Mouse (Mus musculus) left cerebral cortex, postnatal 4 days (tissue): ENCODE results near the gene Retreg2. TPM values are rescaled to one million over a fixed set of nuclear protein-coding genes. Genes with fewer than 3 reads are reported as not detected.

Experiments used
- DNase-seq: peaks from one replicate; pipeline ENCODE4 v3.0.0-alpha.2; 2022
- intact Hi-C: fragments of 180-260 bp; cut with DNase I; formaldehyde crosslinking; loops from one replicate; pipeline ENCODE4 v1.15.1; 2025
- total RNA-seq, 2 experiments: library from RNA; stranded (reverse); gene quantifications; 2 replicates each; pipeline ENCODE4 v1.2.3; 2021

The Retreg2 gene
- total RNA-seq, 2 experiments from 2014 or later, result 122 to 123 TPM

DNA sequence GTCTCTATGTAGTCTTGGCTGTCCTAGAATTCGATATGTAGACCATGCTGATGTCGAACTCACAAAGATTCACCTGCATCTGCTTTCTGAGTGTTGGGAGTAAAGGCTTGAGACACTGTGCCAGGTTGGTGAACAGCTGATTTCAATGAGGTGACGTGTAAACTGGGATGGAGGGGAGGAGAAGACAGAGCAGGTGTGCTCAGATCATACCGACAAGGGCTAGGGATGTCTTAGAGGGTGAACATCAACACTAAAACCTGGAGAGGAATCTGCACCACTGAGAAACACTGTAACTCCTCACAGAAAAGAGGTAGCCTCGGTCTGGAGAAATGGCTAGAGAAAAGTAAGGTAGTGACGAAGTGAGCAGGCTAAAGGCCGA is 25.5 kb downstream of the Retreg2 start:
- intact Hi-C loops, result no loop called here
- no peak for DNase-seq

DNA sequence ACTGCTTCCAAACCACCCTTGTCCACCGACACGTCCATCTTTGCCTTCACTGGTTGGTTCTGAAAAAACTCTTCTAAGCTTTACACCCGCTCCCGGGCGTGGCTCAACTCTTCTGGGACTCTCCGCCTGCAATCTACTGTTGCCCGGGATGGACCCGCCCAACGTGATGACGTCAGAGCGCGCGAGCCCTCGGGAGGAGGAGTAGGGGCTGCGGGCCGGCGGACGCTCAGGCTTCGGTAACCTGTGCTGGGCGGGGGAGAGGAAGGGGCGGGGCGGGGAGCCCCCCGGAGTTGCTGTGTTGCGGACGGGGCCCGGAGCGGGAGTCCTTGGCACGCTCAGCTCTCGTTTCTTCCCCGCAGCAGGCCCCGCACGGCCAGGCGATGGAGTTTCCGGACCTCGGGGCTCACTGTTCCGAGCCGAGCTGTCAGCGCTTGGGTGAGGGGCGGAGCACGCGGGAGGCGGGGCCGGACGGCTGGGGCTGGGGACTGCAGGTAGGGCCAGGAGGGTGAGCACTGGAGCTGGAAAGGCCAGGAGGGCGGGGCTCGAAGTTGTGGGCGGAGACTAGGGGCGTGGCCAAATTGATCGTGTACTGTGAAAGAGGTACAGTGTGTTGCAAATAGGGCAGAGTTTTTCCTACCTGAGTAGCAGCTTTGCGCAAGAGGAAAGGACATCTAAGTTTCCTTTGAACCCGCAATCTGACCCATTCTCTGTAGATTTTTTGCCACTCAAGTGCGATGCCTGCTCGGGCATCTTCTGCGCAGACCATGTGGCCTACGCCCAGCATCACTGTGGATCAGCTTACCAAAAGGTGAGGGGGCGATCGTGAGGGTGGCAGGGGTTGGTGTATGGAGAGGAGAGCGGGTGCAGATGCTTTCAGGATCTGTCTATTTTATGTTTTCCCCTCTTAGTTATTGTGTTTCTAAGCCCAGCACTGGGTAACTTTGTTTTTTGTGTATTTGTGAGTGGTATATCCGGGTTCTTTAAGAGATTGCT is 26.2 kb downstream of the Retreg2 start, which contains the start of gene Zfand2b:
Gene Zfand2b, plus strand, starts transcription at position 175 of the 993 bp plus-strand sequence.
- DNase-seq, result peak; percentile 97
- intact Hi-C loops, result no loop called here

DNA sequence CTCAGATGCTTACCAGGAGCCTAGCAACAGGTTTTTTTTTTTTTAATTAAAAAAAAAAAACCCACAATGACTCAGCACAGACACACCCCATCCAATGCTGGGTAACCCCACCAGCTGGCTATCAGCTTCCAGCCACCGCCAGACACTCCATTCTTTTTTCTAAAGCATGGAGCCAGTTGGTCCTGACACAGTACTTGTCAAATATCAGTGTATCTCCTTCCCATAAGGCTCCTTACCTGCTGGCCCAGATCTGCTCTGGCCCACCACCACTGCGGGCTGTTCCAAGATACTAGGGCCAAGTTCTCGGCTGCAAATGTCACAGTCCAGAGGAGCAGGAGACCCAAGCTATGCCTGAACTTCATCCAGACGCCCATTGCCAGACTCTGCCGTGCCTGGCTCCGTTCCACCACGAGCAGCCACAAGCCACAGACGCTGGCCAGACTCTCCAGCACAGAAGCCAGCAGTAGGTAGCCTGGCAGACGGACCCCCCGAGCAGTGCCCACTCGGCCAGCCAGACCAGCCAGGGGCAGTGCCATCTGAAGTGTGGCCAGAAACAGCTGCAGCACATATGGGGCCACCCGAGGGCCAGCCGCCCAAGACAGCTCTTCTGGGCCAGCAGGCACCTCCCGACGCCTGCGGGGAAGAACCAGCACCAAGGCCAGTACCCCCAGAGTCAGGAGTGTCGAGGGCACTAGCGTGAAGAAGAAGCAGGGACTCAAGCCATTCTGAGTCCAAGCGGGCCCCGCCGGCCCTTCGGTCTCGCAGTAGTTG is 36.9 kb downstream of the Retreg2 start:
- intact Hi-C loops, result no loop called here
- DNase-seq, result peak; percentile 95

DNA sequence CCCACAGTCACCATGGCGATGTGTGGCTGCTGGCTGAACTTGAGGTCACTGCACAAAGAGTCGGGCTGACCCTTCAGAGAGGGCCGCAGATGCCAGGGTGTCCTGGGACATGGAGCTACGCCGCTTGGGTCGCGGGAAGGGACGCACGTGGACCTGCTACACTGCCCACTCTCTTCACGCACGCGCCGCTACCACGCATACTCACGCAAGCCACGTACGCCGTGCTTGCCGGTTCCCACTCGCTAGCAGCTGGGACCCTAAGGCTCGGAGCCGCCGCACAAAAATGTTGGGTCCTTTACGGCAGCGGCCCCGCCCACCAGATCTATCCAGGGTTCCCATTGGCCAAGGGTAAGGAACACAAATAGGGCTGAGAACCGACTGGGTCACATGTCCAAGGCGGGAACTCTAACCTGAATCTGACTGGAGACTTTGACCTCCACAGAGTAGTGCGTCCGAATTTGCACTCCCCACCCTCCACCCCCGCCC is 37.6 kb downstream of the Retreg2 start, which contains the start of gene Abcb6:
Gene Abcb6, minus strand, starts transcription at position 288 of the 486 bp plus-strand sequence.
- DNase-seq, result peak; percentile 89
- intact Hi-C loops, result no loop called here

DNA sequence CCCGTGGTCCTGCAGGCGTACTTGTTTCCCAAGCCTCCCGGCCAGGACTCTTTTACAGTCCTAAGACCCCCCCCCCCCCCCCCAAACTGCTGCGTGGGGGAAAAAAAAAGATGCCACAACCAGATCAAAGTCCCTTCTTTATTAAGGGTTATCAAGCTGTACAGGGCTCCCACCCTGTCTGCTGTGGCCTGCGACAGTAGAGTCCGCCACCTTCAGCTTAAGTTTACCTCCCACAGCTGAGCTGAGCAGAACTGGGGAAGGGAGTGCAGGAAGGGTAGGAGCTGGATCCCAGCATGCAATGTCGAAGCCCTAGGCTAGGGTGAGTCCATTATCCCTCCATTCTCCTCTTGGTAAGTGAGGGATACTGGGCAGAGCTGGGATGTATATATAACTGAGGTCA is 38.2 kb downstream of the Retreg2 start:
- no peak for DNase-seq
- intact Hi-C loops, result no loop called here

DNA sequence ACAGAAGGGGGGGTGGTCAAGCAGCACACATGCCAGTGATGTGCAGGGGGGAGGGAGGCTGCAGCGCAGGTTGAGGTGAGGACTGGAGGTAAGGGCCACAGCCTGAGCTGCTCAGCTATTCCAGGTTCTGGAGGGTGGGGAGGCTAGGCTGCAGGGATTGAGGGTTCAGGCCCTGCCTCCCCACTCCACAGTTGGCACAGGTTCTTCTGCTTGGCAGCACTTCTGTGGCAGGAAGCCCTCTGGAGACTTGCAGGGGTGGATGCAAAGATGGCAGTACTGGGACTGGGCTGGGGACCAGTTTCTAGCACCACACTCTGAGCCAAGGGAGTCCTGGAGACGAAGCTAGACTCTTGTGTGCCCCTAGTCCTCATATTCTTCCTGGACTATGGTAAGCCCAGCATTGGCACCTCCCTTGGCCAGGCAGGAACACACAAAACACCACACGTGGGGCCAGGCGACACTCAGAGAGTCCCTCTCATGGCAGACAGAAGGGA is 38.8 kb downstream of the Retreg2 start:
- DNase-seq, result no peak
- intact Hi-C loops, result no loop called here

DNA sequence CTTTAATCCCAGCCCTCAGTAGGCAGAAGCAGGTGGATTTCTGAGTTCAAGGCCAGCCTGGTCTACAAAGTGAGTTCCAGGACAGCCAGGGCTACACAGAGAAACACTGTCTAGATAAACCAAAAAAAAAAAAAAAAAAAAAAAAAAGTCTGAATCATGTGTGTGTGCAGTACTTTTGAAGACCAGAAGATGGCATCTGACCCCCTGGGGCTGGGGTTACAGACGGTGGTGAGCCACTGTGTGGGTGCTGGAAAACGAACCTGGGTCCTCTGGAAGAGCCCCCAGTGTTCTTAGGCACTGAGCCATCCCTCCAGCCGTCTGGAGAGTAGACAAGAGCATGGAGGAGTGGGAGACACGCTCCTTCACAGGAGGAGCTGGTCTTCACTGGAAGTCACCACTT is 39.6 kb downstream of the Retreg2 start:
- intact Hi-C loops, result no loop called here
- DNase-seq, result no peak

DNA sequence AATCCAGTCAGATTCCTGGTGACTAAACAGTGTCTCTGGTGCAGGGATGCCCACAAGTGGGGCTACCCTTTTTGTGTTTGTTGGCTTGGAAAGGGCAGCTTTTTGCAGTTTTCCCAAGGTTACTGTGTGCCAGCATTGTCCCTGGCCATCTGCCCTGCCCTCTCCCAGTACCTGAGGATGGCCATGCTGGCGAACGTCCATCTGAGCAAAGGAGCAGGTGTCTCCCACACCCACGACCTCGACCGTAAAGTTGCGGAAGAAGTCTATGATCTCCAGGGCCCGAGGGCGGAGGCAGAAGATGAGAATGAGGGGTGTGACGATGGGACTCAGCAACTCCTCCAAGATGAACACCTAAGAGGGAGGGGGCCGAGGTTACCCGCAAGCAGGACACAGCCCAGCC is 42.9 kb downstream of the Retreg2 start:
- DNase-seq, result no peak
- intact Hi-C loops, result no loop called here

DNA sequence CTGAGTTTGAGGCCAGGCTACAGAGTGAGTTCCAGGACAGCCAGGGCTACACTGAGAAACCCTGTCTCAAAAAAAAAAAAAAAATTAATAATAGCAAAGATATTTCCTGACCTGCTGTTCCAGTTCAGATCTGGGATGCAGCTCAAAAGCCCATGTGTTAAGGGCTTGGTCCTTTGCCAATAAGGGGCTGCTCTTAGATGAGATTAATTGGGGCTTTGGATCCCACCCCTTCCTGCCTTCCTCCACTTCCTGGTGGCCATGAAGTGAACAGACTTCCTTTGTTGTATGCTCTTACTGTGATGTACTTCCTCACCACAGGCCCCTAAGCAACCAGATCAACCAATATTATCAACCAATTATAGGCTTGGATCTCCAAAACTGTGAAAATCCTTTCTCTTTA is 44.5 kb downstream of the Retreg2 start:
- no peak for DNase-seq
- intact Hi-C loops, result no loop called here

DNA sequence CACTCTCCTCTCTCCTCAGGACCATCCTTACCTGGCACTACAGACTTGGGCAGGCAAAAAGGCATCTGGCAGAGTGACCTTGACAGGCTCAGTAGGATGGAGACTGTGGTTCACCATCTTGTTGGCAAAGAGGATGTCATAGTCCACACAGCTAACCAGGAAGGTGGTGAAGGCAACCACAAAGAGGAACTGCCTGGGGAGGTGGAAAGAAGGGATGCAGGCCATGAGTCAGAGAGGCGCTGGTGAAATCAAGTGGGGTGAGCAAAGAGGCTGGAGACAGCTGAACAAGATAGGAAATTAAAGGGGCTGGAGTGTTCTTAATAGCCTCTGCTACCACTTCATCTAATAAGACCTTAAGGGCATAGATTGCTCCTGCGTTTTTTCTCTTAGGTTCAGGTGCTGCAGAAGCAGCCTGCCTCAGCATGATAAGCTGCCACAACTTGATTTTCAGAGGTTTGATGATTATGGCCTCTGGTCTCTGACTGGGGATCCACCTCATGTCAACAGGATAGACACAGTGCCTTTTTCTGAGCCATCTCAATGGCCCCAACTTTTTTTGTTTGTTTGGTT is 45.4 kb downstream of the Retreg2 start:
- intact Hi-C loops, result no loop called here
- no peak for DNase-seq

DNA sequence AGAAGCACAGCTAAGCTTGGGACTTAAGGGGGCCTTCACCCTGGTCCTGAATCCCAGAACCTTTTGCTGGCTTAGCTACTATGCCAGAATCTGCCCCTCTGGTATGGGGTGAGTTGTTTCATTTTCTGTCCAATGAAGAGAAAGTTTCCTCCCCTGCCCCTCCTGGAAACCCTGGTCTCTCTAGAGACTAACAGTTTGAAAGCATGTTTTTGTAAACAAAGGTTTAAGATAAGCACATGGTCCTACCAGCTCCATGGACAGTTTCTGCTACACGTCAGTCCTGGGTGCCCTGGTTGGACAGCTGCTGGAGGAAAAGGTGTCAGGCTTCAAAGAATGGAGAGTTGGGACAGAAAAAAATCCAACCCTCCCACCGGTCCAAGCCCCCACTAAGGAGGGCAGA is 48.0 kb downstream of the Retreg2 start:
- no peak for DNase-seq
- intact Hi-C loops, result no loop called here

DNA sequence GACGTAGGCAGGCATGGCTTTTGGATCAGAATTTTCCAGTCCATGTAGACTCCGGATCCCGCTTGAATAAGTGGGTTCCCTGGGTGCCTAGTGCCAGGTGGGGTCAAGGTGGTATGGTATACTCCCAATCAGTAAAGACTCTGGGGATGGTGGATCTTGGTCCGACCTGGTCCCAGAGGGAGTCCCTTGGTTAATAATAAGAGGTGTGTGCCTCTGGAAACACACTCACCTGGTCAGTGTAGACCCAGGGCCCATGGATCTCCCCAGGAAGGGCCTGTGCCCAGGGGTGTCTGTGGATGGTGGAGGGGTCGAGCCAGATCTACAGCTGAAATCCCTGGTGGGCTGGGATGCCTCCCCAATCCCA is 48.7 kb downstream of the Retreg2 start:
- DNase-seq, result no peak
- intact Hi-C loops, result no loop called here

DNA sequence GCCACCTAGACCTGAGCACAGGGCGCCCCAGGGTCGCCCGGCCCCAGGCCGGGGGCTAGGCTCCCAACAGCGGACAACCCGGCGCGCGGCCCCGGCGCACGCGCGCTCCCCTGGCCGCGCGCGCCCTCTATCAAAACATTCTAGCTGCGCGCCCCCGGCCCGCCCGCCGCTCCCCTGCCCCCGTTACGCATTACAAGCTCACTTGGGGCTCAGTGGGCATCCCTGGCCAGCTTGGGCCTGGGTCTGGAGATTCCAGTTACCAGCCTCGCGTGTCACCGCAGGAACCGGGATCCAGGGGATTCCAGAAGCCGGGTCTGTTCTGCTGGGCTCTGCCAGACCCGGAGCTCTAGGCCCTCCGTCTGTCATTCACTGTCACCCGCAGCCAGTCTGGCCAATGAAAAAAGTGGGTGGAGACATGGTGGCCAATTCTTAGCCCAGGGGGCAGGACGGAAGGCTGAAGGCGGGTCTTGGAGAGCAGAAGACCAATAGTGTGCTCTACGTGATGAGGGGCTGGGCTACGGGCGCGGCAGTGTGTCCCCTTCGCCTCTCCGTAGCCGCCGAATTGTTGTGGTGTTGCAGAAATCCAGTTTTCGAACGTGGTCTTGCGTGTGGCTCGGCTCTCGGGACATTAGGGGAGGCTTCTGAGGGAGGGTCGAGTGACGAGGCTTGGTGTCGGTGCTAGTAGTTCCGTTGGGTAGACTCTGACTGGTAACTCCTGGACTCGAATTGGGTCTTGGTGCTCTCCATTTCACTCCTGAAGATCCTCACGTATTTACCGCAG is 49.2 kb downstream of the Retreg2 start, which contains the start of the genes Ankzf1 and Atg9a:
Gene Ankzf1, plus strand, starts transcription at position 530 of the 781 bp plus-strand sequence.
Gene Atg9a, minus strand, starts transcription at position 575 of the 781 bp plus-strand sequence.
- DNase-seq, result peak; percentile 94
- intact Hi-C loops, result no loop called here

DNA sequence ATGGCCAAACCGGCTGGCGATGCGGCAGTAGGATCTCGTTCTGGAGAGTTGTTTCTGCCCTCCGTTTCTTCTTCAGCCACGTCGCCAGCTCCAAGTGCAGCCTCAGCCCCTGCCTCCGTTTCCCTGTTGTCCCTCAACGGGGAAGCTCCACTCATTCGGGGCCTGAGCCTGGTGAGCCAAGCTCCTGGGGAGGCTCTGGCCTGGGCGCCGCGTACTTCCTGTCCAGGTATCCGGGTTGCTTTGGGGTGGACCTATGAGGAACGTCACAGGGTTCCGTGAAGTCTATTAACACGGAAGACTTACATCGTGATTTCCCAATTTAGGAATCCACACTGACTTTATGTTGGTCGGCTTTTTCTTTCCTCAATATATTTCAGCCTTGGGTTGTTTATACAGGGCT is 49.9 kb downstream of the Retreg2 start:
- DNase-seq, result no peak
- intact Hi-C loops, result no loop called here

Other genes with a start within 250 kb of the Retreg2 start
- gene Cryba2, start 249.6 kb upstream of the Retreg2 start, total RNA-seq, result not detected
- 1 to 10 TPM; 1.5 to 1.8 TPM for gene Cfap65, start 207.2 kb upstream of the Retreg2 start, total RNA-seq
- under 1 TPM; 0.28 to 0.40 TPM for gene Ihh, start 191.1 kb upstream of the Retreg2 start, total RNA-seq
- 1 to 10 TPM; 2.3 to 2.5 TPM for gene Nhej1, start 17.6 kb upstream of the Retreg2 start, total RNA-seq
- not detected for gene Slc23a3, start 8.9 kb upstream of the Retreg2 start, total RNA-seq
- gene Cnppd1, start 67 bp upstream of the Retreg2 start, total RNA-seq, result 10 to 100 TPM; 37.7 to 44.4 TPM
- gene Zfand2b, start 25.9 kb downstream of the Retreg2 start, total RNA-seq, result 10 to 100 TPM; 19.2 to 21.4 TPM
- 10 to 100 TPM; 47.4 to 48.1 TPM for gene Abcb6, start 37.6 kb downstream of the Retreg2 start, total RNA-seq
- gene Ankzf1, start 49.4 kb downstream of the Retreg2 start, total RNA-seq, result 10 to 100 TPM; 12.7 to 18.1 TPM
- gene Atg9a, start 49.4 kb downstream of the Retreg2 start, total RNA-seq, result 10 to 100 TPM; 62.7 to 75.7 TPM
- 10 to 100 TPM; 24.3 to 25.3 TPM for gene Glb1l, start 68.0 kb downstream of the Retreg2 start, total RNA-seq
- 100 to 1,000 TPM; 101 to 119 TPM for gene Stk16, start 68.1 kb downstream of the Retreg2 start, total RNA-seq
- gene Tuba4a, start 77.1 kb downstream of the Retreg2 start, total RNA-seq, result 100 to 1,000 TPM; 101 to 111 TPM
- gene A630095N17Rik, start 89.3 kb downstream of the Retreg2 start, total RNA-seq, result not detected
- 10 to 100 TPM; 54.7 to 61.3 TPM for gene Dnajb2, start 93.6 kb downstream of the Retreg2 start, total RNA-seq
- gene Ptprn, start 121.7 kb downstream of the Retreg2 start, total RNA-seq, result 100 to 1,000 TPM; 101 to 122 TPM
- gene Resp18, start 135.6 kb downstream of the Retreg2 start, total RNA-seq, result 10 to 100 TPM; 29.3 to 58.0 TPM
- gene Dnpep, start 175.2 kb downstream of the Retreg2 start, total RNA-seq, result 10 to 100 TPM; 87.9 to 96.9 TPM
- 1 to 10 TPM; 1.6 to 2.5 TPM for gene Des, start 217.6 kb downstream of the Retreg2 start, total RNA-seq
- gene Speg, start 232.5 kb downstream of the Retreg2 start, total RNA-seq, result 100 to 1,000 TPM; 131 to 143 TPM